Mouse (Mus musculus): ENCODE measurements around the gene P4htm. TPM values are rescaled to one million over a fixed set of nuclear protein-coding genes. Genes with fewer than 3 reads are reported as not detected.

The P4htm gene
- polyA plus RNA-seq, 1 experiment from 2014 or later = 15.0 TPM

DNA sequence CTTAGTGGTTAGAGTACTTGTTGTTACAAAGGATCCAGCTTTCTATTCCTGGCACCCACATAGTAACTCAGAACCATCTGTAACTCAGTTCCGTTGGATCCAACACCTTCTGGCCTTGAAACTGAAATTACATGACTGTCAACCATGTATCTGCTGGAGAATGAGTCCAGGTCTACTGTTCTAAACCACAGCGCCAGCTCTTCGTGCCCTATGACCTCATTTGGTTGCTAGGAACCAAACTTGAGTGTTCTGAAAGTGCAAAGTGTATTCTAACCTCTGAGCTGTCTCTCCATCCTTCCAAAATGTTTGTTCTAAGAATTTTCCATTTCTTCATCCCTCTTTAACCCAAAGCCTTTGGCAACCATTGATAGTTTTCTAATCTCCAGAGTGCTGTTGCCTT lies 51.5 kb downstream of the P4htm start:
- no peak overlapping the region for H3K27ac ChIP-seq (ENCODE audit: low read depth, low read length)
- H3K4me3 ChIP-seq (ENCODE audit: low read depth, low read length) = no peak overlapping the region
- H3K27me3 ChIP-seq (ENCODE audit: control insufficient read depth, insufficient read depth, low read length) = no peaks in the 10 kb centered on the region
- H3K36me3 ChIP-seq (ENCODE audit: control insufficient read depth, insufficient read depth, low read length) = peaks cover 39% of the 10 kb centered on the region
- H3K9ac ChIP-seq (ENCODE audit: low read depth, low read length) = no peak overlapping the region
- 92% methylated on average over 3 of the region's 3 CpGs for WGBS (ENCODE audit: insufficient replicate concordance)
- no peak overlapping the region for H3K4me2 ChIP-seq
- no peaks in the 10 kb centered on the region for H3K4me1 ChIP-seq (ENCODE audit: control insufficient read depth, insufficient read depth, low read length)
- H3K9me3 ChIP-seq (replicated peaks; ENCODE audit: control insufficient read depth, low read length) = no peaks in the 10 kb centered on the region
- ATAC-seq (replicated peaks; ENCODE audit: insufficient number of reproducible peaks, low FRiP score, low TSS enrichment) = no peak

DNA sequence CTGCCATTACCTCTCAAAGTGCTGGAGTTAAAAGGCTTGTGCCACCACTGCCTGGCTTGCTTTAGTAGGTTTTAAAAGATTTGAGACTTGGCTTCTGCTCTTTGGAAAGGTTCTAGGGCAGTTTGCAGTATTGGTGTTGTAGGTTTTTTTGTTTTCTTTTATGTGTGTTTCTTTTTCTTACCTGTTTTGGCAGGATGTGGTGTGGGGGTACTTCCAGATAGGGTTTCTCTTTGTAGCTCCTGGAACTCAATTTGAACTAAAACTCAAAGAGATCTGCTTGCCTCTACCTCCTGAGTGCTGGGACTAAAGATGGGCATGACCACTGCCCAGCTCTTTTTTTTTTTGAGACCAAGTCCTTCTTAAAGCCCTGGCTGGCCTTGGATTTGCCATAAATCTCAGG lies 56.6 kb downstream of the P4htm start:
- Histone ChIP-seq H3K36me3 (ENCODE audit: control insufficient read depth, insufficient read depth, low read length) (peaks cover 53% of the 10 kb centered on the region), H3K4me1 (ENCODE audit: control insufficient read depth, insufficient read depth, low read length) (no peaks in the 10 kb centered on the region), H3K9ac (ENCODE audit: low read depth, low read length) (no peak overlapping the region), H3K4me2 (no peak overlapping the region), H3K9me3 (replicated peaks; ENCODE audit: control insufficient read depth, low read length) (no peaks in the 10 kb centered on the region), H3K27me3 (ENCODE audit: control insufficient read depth, insufficient read depth, low read length) (no peaks in the 10 kb centered on the region), H3K27ac (ENCODE audit: low read depth, low read length) (no peak overlapping the region), H3K4me3 (ENCODE audit: low read depth, low read length) (no peak overlapping the region)
- no peak for ATAC-seq (replicated peaks; ENCODE audit: insufficient number of reproducible peaks, low FRiP score, low TSS enrichment)

DNA sequence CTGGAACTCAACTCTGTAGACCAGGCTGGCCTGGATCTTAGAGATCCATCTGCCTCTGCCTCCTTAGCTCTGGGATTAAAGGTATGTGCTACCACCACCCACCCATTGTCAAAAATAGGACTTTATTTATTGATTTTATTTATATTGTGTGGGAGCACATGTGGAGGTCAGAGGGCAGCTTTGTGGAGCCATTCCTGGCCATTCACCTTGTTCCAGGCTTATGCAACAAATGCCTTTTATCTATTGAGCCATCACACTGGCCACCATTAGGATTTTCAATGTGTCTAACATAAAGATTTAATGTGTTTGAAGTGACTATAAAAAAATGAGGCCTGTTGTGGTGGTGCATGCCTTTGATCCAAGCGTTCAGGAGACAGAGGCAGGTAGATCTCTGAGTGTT lies 66.0 kb downstream of the P4htm start:
- no peak for ATAC-seq (replicated peaks; ENCODE audit: insufficient number of reproducible peaks, low FRiP score, low TSS enrichment)
- WGBS (ENCODE audit: insufficient replicate concordance) = 88% methylated on average over 1 of the region's 1 CpGs

DNA sequence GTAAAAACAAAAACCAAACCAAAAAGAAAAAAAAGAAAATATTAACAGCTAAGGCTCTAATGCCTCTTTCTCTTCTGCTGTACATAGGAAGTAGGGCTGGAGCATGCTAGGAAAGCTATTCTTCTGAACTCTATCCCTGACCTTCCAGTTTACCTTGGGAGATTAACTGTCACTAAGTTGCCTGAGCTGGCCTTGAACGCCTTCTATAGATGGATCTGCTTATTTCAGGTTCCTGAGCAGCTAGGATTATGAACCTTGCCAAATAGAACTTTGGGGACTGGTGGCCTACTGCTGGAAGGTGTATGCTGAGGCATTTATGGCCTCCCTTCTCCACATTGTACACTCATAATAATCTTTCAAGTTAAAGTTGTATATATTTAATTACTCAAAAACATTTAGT lies 66.5 kb downstream of the P4htm start:
- 86% methylated on average over 1 of the region's 1 CpGs for WGBS (ENCODE audit: insufficient replicate concordance)
- H3K27ac ChIP-seq (ENCODE audit: low read depth, low read length) = no peak overlapping the region
- no peaks in the 10 kb centered on the region for H3K27me3 ChIP-seq (ENCODE audit: control insufficient read depth, insufficient read depth, low read length)

More for the DNA sequence above, 66.0 kb downstream of the P4htm start:
- Histone ChIP-seq H3K4me1 (ENCODE audit: control insufficient read depth, insufficient read depth, low read length) (no peaks in the 10 kb centered on the region), H3K9me3 (replicated peaks; ENCODE audit: control insufficient read depth, low read length) (no peaks in the 10 kb centered on the region), H3K9ac (ENCODE audit: low read depth, low read length) (no peak overlapping the region), H3K27ac (ENCODE audit: low read depth, low read length) (no peak overlapping the region), H3K4me2 (no peak overlapping the region), H3K27me3 (ENCODE audit: control insufficient read depth, insufficient read depth, low read length) (no peaks in the 10 kb centered on the region), H3K4me3 (ENCODE audit: low read depth, low read length) (no peak overlapping the region), H3K36me3 (ENCODE audit: control insufficient read depth, insufficient read depth, low read length) (peaks cover 40% of the 10 kb centered on the region)

More for the DNA sequence above, 66.5 kb downstream of the P4htm start:
- no peaks in the 10 kb centered on the region for H3K4me1 ChIP-seq (ENCODE audit: control insufficient read depth, insufficient read depth, low read length)
- ATAC-seq (replicated peaks; ENCODE audit: insufficient number of reproducible peaks, low FRiP score, low TSS enrichment) = no peak
- H3K9me3 ChIP-seq (replicated peaks; ENCODE audit: control insufficient read depth, low read length) = no peaks in the 10 kb centered on the region
- H3K4me2 ChIP-seq = no peak overlapping the region
- peaks cover 37% of the 10 kb centered on the region for H3K36me3 ChIP-seq (ENCODE audit: control insufficient read depth, insufficient read depth, low read length)
- no peak overlapping the region for H3K9ac ChIP-seq (ENCODE audit: low read depth, low read length)
- H3K4me3 ChIP-seq (ENCODE audit: low read depth, low read length) = no peak overlapping the region

MicroRNA genes within 50 kb of the gene (microRNA counts, 519-probe panel; counts per million panel counts)
- 4,843 counts per million, percentile 45 among the panel's probes with 10 or more counts for microRNA mmu-miR-191
- 3,469 counts per million, percentile 19 among the panel's probes with 10 or more counts for microRNA mmu-miR-425

Small RNA genes lying within 50 kb of the gene (microRNA-seq; reads per million reads assigned to microRNA genes)
- gene Gm24083 (ENCODE audit: borderline number of aligned reads) = not detected
- not detected for gene Mir191 (ENCODE audit: borderline number of aligned reads)
- 1,726 reads per million, percentile 87 among the genes with 10 or more reads in this experiment for gene Mir425 (ENCODE audit: borderline number of aligned reads)

Other genes starting within 250 kb of the P4htm start
- gene Usp4, start 249.8 kb downstream of the P4htm start, polyA plus RNA-seq (2014; fragmentation: Nextera tagmentation; extraction: Ambion mirVana) = 100.0 and 113 TPM in 2 replicates
- 0.46 and 0.66 TPM in 2 replicates for gene 1700102P08Rik, start 204.9 kb downstream of the P4htm start, polyA plus RNA-seq (2014; fragmentation: Nextera tagmentation; extraction: Ambion mirVana)
- gene Ccdc36, start 169.2 kb downstream of the P4htm start, polyA plus RNA-seq (2014; fragmentation: Nextera tagmentation; extraction: Ambion mirVana) = 1.1 and 1.4 TPM in 2 replicates
- not detected in 2 replicates for gene BC048562, start 161.2 kb downstream of the P4htm start, polyA plus RNA-seq (2014; fragmentation: Nextera tagmentation; extraction: Ambion mirVana)
- gene Ccdc71, start 137.1 kb downstream of the P4htm start, polyA plus RNA-seq (2014; fragmentation: Nextera tagmentation; extraction: Ambion mirVana) = 34.6 and 46.9 TPM in 2 replicates
- gene Klhdc8b, start 136.1 kb downstream of the P4htm start, polyA plus RNA-seq (2014; fragmentation: Nextera tagmentation; extraction: Ambion mirVana) = 58.1 and 71.8 TPM in 2 replicates
- gene Lamb2, start 117.9 kb downstream of the P4htm start, polyA plus RNA-seq (2014; fragmentation: Nextera tagmentation; extraction: Ambion mirVana) = 22.7 and 30.4 TPM in 2 replicates
- gene Usp19, start 107.1 kb downstream of the P4htm start, polyA plus RNA-seq (2014; fragmentation: Nextera tagmentation; extraction: Ambion mirVana) = 48.9 and 57.4 TPM in 2 replicates
- gene Qars, start 90.0 kb downstream of the P4htm start, polyA plus RNA-seq (2014; fragmentation: Nextera tagmentation; extraction: Ambion mirVana) = 86.7 and 89.6 TPM in 2 replicates
- gene Qrich1, start 80.9 kb downstream of the P4htm start, polyA plus RNA-seq (2014; fragmentation: Nextera tagmentation; extraction: Ambion mirVana) = 103 and 109 TPM in 2 replicates
- 130 TPM in 2 replicates for gene Impdh2, start 37.4 kb downstream of the P4htm start, polyA plus RNA-seq (2014; fragmentation: Nextera tagmentation; extraction: Ambion mirVana)
- 56.6 and 58.9 TPM in 2 replicates for gene Ndufaf3, start 30.2 kb downstream of the P4htm start, polyA plus RNA-seq (2014; fragmentation: Nextera tagmentation; extraction: Ambion mirVana)
- 85.8 and 88.6 TPM in 2 replicates for gene Dalrd3, start 27.8 kb downstream of the P4htm start, polyA plus RNA-seq (2014; fragmentation: Nextera tagmentation; extraction: Ambion mirVana)
- gene Wdr6, start 18.9 kb downstream of the P4htm start, polyA plus RNA-seq (2014; fragmentation: Nextera tagmentation; extraction: Ambion mirVana) = 48.6 and 60.8 TPM in 2 replicates
- gene Arih2, start 51.7 kb upstream of the P4htm start, polyA plus RNA-seq (2014; fragmentation: Nextera tagmentation; extraction: Ambion mirVana) = 37.6 and 44.3 TPM in 2 replicates
- gene Slc25a20, start 64.4 kb upstream of the P4htm start, polyA plus RNA-seq (2014; fragmentation: Nextera tagmentation; extraction: Ambion mirVana) = 30.3 and 45.9 TPM in 2 replicates
- gene Prkar2a, start 91.6 kb upstream of the P4htm start, polyA plus RNA-seq (2014; fragmentation: Nextera tagmentation; extraction: Ambion mirVana) = 29.8 and 33.7 TPM in 2 replicates
- 44.3 and 48.7 TPM in 2 replicates for gene Ip6k2, start 186.1 kb upstream of the P4htm start, polyA plus RNA-seq (2014; fragmentation: Nextera tagmentation; extraction: Ambion mirVana)
- gene Nckipsd, start 210.7 kb upstream of the P4htm start, polyA plus RNA-seq (2014; fragmentation: Nextera tagmentation; extraction: Ambion mirVana) = 7.3 and 9.5 TPM in 2 replicates
- gene Celsr3, start 228.7 kb upstream of the P4htm start, polyA plus RNA-seq (2014; fragmentation: Nextera tagmentation; extraction: Ambion mirVana) = 0.04 and 0.10 TPM in 2 replicates